Mouse (Mus musculus) c-Kit-negative CD71-positive TER-119-positive erythroid progenitor cells, embryonic 14.5 days (primary cell): ENCODE measurements around the gene Atg4a-ps.

ENCODE experiments used
- DNase-seq: peaks from one replicate; pipeline ENCODE4 v3.0.0-alpha.2; 2013; ENCODE audit warnings: low read depth, low spot score

Atg4a-ps gene

DNA sequence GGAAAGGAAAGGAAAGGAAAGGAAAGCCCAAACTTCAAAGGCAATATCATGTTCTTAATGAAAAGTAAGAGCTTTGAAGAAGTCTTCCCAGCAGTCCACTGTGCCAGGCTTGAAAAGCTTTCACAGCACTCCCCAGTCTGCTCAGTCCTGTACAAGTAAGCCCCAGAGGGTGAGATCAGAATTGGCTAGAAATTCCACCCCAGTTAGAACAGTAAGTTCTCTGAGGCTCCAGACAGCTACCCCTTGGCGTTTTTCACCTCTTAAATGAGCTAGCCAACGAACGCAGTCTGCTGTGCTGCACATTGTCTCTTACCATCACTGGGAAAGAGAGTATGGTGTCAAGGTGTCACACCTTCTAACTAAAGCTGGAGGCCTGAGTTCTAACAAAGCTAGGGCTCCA lies 18.2 kb downstream of the Atg4a-ps start:
- no peak for DNase-seq

DNA sequence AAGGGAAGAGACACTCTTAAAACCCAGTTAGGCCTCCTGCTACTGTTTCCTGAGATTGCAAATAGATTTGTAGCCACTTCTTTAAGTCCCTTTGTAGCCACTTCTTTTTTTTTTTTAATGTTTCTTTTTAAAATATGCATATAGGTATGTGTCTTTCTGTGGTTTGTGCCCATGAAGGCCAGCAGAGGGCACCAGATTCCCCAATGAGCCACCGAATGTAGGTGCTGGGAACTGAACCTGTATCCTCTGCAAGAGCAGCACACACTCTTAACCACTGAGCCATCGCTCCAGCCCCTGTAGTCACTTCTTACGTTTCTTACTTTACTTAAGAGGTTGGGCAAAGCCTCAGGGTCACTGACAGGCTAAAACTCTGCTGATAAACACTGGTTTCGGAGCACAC lies 19.4 kb downstream of the Atg4a-ps start:
- no peak for DNase-seq

DNA sequence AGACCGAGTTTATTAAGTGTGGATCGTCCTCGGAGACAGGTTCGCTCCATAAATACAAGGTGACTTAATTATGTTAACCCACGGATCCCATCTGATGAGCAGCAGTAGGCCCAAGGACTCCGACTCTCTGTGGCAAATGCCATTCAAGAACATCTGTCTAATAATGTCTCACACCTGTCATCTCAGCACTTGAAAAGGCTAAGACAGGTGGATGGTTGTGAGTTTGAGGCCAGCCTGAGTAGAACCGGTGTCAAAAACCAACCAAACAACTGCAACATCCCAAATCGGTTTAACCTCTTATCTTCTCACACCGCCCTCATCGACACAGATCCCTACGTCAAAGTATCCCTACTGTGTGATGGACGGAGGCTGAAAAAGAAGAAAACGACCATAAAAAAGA lies 20.7 kb downstream of the Atg4a-ps start:
- DNase-seq: no peak

DNA sequence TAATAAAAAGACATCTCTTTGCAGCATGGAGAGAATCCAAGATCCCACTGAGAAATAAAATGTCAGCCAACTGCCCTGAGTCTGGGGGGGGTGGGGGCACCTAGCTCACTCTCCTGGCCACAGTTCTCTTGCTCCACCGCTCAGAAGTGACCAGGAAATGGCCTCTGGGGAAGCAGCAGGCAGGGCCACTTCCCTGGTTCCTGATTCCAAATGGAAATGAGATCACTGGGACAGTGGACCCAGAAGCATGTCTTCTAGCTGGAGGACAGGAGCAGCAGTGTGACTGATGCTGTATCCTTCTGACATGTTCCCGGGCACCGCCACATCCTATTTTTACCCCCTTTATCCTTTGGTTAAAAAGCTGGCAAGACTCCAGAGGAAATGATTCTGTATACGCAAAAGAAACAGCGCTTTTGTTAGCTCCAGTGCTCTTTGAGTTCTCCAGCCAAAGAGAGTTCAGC lies 21.2 kb downstream of the Atg4a-ps start:
- no peak for DNase-seq

DNA sequence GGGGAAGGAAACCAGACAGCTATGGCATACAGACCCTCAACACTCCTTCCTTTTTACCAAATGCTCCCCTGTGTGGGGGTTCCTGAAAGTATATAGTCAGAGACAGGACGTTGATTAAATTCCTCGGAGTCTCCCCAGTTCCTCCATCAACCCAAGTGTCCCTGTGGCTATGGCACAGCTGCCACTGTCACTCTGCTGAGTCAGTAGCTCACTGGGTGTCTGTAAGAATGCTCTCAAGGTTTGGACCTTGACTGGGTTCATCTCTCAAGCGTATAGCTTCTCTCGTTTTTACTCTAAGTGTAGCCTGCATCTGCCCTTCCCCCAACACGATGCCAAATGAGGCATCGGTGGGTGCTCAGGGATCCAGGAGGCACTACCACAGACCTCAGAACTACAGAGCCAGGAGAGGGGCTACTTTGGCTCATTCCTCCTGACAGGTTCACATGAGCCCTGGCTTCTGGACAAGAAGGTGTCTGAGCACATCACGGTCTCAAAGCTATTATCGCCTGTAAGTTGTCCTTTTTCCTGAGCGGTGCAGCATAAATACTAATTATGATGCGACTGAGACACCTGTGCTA lies 21.9 kb downstream of the Atg4a-ps start:
- no peak for DNase-seq

DNA sequence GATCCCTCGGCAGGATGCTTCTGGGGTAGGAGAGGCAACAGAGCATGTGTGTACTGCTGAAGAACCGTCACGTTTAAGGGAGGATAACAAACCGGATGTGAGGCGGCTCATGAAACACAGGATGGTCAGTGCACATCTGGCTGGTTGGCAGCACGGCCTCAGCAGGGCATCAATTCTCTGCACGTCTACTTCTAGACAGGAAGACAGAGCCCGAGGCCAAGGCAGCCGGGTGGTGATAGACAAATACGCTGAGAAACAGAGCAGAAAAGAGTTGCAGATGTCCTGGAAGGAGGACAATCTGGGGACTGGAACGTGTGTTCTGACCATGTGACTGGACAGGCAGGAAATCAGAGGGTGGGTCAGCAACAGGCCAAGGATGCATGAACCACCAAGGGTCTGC lies 25.8 kb downstream of the Atg4a-ps start:
- DNase-seq: no peak

DNA sequence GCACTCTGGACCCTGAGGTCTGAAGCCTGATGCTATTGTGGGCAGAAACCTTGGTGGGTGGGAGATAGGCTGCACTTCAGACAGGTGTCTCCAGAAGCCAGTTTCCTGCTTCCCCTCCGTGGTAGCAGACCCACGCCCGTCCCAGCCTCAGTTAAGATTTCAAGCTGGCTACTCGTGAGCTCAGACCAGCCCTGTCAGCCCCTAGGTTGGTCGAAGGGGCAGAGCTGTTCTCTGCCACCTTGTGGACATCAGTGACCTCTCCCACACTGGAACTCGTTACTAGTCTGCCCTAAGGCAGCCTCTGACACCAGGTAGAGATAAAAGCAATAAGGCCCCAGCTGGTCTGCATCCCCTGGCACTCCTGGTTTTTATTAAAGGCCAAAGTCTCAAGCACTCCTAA lies 28.9 kb downstream of the Atg4a-ps start:
- DNase-seq: no peak

DNA sequence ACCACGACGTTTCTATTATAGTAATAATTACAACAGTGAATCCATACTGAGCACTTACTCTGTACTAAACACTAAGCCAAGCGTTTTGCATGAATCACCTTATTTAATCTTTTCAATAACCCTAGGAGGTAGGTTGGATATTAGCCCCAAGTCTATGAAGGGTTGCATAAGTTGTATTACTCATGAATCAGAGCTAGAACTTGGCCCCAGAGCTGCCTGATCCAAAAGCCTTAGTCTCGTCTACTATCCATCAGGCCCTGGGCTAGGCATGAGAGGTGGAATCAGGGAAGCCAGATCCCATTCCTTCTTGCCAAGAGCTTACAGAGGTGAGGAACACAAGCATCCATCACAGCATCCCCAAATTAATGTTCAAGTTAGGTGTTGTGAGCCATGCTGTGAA lies 30.2 kb downstream of the Atg4a-ps start:
- DNase-seq: no peak

DNA sequence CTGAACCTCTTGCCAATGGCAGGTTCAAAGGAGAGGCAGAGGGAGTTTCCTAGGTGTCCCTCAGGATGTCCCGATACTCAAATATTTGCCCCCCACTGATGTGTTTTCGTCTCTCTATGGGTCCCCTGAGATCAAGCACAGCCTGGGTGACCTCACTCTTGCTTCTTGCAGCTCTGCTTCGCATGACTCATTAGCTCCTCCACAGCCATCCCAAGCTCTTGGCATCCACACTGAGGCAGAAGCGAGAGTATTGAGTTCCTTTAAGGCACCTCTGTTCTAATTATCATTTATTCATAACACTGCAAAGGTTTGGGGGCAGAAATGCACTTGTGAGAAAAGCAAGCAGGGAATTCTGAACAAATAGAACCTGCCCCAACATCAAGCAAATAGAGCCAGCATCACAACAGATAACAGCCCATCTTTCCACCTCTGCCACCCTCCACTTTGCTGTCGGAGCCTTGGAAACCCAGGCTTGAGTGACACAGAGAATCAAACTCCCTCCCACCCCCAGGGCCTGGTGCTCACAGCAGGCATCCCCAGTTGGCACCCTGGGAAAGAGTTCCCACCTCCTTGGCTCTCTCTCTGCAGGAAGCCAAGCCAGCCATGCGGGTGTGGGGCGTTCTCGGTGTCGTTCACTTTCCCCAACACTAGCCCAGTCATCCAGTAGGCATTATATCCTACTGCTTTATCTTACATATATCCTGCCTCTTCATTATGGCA lies 33.1 kb downstream of the Atg4a-ps start:
- no peak for DNase-seq

DNA sequence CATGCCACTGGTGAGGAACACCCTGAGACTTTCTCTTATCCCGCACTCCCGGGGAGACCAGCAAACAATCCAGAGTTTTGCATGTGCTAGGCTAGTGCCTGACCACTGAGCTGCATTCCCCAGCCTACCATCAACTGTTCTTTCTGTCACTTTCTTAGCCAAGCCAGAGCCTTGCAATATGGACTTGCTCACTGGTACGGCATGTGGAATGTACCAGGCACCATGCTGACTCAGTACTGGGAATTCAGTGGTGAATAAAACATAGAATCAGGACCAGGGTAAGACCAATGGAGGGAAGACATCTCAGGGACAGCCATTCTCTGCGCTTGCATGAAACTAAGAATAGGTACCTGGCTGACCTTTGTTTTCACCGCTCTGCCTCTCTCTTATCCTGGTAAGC lies 35.6 kb downstream of the Atg4a-ps start:
- no peak for DNase-seq

DNA sequence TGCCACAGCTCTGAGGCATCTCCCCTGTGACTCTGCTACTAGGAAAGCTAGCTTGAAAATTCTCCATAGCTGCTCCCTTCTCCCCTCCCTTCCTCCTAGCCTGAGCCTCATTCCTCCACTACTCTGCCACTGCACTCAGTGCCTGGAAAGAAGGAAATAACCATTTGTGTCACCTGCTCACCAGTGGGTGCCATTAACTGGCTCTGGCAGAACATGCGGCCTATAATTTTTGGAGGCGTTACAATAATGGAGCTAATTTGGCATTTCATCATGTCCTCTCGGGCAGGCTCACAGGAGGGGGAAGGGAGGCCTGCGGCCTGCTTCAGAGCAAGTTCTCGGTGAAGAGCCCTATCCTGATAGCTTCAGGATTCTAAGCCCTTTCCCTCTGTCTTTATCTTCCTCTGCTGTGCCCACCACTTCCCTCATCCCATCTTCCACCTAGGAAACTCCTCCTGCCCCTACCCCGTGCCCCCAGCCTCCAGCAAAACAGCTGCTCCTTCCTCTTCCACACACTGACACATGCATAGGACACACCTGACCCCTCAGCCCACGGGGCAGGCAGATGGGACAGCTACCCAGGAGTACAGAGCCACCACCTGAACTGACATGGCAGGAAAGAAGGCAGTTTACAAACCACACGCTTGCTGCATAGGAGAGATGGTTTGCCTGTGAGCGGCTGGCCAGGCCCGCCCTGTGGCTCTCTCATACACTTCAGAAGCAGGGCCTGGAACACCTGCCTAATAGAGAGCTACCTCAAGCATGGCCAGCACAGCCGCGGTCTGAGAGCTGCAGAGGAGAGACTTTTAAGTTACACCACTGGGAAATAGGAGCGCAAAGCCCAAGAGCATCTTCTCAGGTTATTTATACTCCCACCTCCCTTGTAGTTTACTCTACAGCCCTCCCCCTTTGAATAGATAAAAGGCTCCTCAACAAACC lies 38.9 kb downstream of the Atg4a-ps start:
- no peak for DNase-seq

DNA sequence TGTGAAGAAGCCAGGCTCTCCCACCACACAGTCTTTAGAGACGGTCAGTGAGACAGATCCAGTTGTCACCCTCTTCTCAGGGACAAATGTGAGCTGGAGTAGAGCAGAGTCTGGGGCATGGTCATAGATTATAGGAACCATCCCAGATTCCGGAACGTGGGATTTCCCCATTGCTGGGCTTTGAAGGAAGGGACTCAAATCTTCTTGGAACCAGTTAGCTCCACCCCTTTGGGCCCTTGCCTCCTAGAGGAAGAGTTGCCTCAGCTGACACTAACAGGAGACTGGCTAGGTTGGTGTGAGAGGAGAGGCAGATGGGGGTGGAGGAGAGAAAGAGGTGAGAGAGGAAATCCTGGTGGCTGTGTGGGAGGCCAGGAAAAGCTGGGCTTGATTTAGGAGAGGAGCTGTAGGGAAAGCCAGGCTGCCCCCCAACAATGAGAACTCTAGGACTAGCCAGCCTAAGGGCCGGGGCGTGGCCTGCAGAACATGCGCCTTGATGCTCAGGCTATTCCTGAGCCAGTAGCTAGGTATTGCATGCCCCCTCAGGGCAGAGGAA lies 39.7 kb downstream of the Atg4a-ps start:
- DNase-seq: no peak

DNA sequence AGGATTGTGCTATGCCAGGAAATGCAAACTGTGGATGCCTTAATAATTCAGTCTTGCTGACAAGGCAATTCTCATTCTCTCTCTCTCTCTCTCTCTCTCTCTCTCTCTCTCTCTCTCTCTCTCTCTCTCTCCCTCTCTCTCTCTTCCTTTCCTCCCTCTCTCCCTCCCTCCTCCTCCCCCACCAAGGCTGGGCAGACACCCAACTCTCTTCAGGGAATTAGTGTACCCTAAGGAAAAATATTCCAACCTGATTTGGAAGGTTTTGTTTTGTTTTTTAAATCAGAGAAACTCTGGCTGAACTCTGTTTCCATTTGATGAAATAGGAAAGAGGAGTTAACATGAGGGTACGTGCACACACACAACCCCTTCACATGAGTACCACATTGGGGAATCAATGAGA lies 44.3 kb downstream of the Atg4a-ps start:
- no peak for DNase-seq

DNA sequence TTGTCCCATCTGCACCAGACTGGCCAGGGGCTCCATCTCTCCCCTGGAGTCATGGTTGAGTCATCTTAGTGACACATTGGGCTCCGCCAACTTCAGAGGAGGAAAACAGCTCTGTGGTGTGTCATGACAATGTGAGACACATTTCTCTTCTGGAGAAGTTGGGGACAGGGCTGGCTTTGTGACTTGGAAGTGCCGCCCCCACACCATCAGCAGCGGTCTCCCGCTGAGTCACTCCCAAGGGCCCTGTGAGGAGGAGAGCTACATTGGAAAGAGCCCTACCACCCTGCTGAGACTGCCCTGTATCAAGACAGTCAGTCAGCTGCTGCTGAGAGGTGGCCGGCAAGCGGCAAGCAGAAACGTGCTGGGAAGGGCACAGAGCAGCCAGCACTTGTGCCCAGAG lies 44.9 kb downstream of the Atg4a-ps start:
- no peak for DNase-seq

DNA sequence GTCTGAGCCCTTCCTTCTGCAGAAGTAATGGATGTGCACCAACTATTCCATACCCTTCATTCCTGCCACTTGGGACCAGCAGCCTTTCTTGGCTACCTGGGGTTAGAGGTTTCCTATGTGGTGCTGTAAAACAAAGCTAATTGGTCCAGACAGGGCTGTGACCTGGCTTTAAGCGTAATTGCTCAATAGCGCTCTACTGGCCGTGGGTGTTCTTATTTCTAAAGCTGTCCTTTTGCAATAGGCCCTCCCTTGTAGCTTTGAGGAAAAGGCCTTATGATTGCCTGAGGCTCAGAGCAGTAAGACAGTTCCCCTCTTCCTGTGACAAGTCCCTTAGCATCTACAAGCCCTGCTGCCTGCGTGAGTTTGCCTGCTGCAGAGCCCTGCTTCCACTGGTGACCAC lies 48.3 kb downstream of the Atg4a-ps start:
- DNase-seq: no peak

DNA sequence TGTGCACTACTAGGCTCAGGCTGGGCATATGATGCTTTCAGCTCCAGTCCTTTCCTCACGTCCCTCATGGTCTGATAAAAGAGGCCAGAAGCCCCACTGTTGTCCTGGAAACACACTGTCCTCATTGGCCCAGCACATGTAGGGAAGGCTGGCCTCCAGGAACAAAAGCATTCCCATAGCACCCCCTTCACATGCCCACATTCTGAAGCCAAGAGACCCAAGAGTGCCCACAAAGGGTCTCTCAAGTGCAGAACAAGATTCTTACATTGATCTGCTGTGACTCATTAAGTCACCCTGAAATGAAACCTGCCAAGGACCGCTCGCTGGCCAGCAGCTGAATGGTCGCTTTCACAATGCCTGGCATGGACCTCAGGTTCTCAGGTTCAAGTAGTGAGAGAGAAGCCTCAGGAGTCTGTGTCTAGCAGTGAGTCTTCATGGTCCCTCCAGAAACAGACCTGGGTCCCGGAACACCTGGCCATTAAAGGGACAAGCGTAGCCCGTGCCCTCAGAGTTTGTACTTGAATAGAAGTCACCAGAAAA lies 50.5 kb downstream of the Atg4a-ps start:
- DNase-seq: no peak
